Mouse (Mus musculus) brown adipose tissue, adult 24 weeks (tissue): ENCODE measurements around the gene Myo5c. TPM values are rescaled to one million over a fixed set of nuclear protein-coding genes. Genes with fewer than 3 reads are reported as not detected.

Source experiments
- H3K27ac ChIP-seq: fragments of 200-500 bp; replicated peaks from 2 replicates; pipeline ENCODE4 v1.5.1; 2012; ENCODE audit warnings: low read depth, mild to moderate bottlenecking, low read length
- H3K4me1 ChIP-seq: fragments of 200-500 bp; 2 replicates; pipeline ENCODE4 v1.6.1; 2012; ENCODE audit warnings: low read length, mixed read lengths; ENCODE audit not compliant: control insufficient read depth, insufficient read depth, insufficient read length
- H3K4me3 ChIP-seq: fragments of 200-500 bp; 2 replicates; pipeline ENCODE4 v1.5.1; 2012; ENCODE audit warnings: low read depth, mild to moderate bottlenecking, low read length, moderate library complexity; ENCODE audit not compliant: insufficient read depth
- polyA plus RNA-seq: library from polyadenylated mRNA; stranded (reverse); fragments of >200 nt; gene quantifications from 2 replicates; pipeline ENCODE4 v1.2.4, GENCODE M21; 2012; ENCODE audit not compliant: missing spikeins, insufficient read depth, insufficient read length

Myo5c gene
- polyA plus RNA-seq, 1 experiment = 18.4 TPM

- no peak overlapping the region for H3K27ac ChIP-seq
- H3K4me3 ChIP-seq = no peak overlapping the region
- no peaks in the 10 kb centered on the region for H3K4me1 ChIP-seq
These were observed 51.8 kb downstream of the Myo5c start for GRCm38 (mm10) chr9:75283636-75284035.

GRCm38 (mm10) chr9:75285363-75285762, 53.5 kb downstream of the Myo5c start:
- Histone ChIP-seq H3K4me3 (no peak overlapping the region), H3K27ac (no peak overlapping the region), H3K4me1 (no peaks in the 10 kb centered on the region)

GRCm38 (mm10) chr9:75287636-75288035, 55.8 kb downstream of the Myo5c start:
- Histone ChIP-seq H3K4me3 (no peak overlapping the region), H3K27ac (no peak overlapping the region), H3K4me1 (no peaks in the 10 kb centered on the region)

- Histone ChIP-seq H3K4me3 (no peak overlapping the region), H3K4me1 (no peaks in the 10 kb centered on the region), H3K27ac (no peak overlapping the region)
These were observed 57.7 kb downstream of the Myo5c start for GRCm38 (mm10) chr9:75289545-75289944.

GRCm38 (mm10) chr9:75299342-75299741, 67.5 kb downstream of the Myo5c start:
- H3K27ac ChIP-seq = no peak overlapping the region
- no peaks in the 10 kb centered on the region for H3K4me1 ChIP-seq
- no peak overlapping the region for H3K4me3 ChIP-seq

GRCm38 (mm10) chr9:75303033-75303432, 71.2 kb downstream of the Myo5c start:
- no peak overlapping the region for H3K4me3 ChIP-seq
- H3K27ac ChIP-seq = no peak overlapping the region

GRCm38 (mm10) chr9:75303701-75304261, 72.0 kb downstream of the Myo5c start:
- no peak overlapping the region for H3K4me3 ChIP-seq
- no peak overlapping the region for H3K27ac ChIP-seq
- no peaks in the 10 kb centered on the region for H3K4me1 ChIP-seq

More at GRCm38 (mm10) chr9:75303033-75303432, 71.2 kb downstream of the Myo5c start:
- no peaks in the 10 kb centered on the region for H3K4me1 ChIP-seq

- Histone ChIP-seq H3K4me1 (no peaks in the 10 kb centered on the region), H3K4me3 (no peak overlapping the region), H3K27ac (no peak overlapping the region)
These were observed 72.5 kb downstream of the Myo5c start for GRCm38 (mm10) chr9:75304286-75304685.

- H3K27ac ChIP-seq = no peak within 1 kb of the TSS
- no peak within 1 kb of the TSS for H3K4me3 ChIP-seq
These were observed 74.5 kb downstream of the Myo5c start, which contains the start of gene Gnb5 for GRCm38 (mm10) chr9:75306126-75306898. Gene Gnb5, plus strand, starts transcription at chr9:75306288.

GRCm38 (mm10) chr9:75307015-75307414, 75.2 kb downstream of the Myo5c start:
- no peak overlapping the region for H3K27ac ChIP-seq

More at GRCm38 (mm10) chr9:75306126-75306898, 74.5 kb downstream of the Myo5c start, which contains the start of gene Gnb5:
- no peaks in the 10 kb centered on the region for H3K4me1 ChIP-seq

GRCm38 (mm10) chr9:75308621-75309020, 76.8 kb downstream of the Myo5c start:
- H3K4me1 ChIP-seq = no peaks in the 10 kb centered on the region
- no peak overlapping the region for H3K4me3 ChIP-seq
- H3K27ac ChIP-seq = no peak overlapping the region

More at GRCm38 (mm10) chr9:75307015-75307414, 75.2 kb downstream of the Myo5c start:
- H3K4me3 ChIP-seq = no peak overlapping the region
- H3K4me1 ChIP-seq = no peaks in the 10 kb centered on the region

GRCm38 (mm10) chr9:75312008-75312407, 80.2 kb downstream of the Myo5c start:
- H3K27ac ChIP-seq = no peak overlapping the region
- H3K4me3 ChIP-seq = no peak overlapping the region
- peaks cover 3% of the 10 kb centered on the region; the same call in 1 of the 2 replicates for H3K4me1 ChIP-seq

- Histone ChIP-seq H3K27ac (no peak overlapping the region), H3K4me1 (peaks cover 3% of the 10 kb centered on the region; the same call in 1 of the 2 replicates), H3K4me3 (peak overlapping the region; percentile 16; the same call in 1 of the 2 replicates)
These were observed 81.5 kb downstream of the Myo5c start for GRCm38 (mm10) chr9:75313138-75313831.

- H3K4me3 ChIP-seq = peak overlapping the region; percentile 77
- peak overlapping the region; percentile 66 for H3K27ac ChIP-seq
- peaks cover 3% of the 10 kb centered on the region; the same call in 1 of the 2 replicates for H3K4me1 ChIP-seq
These were observed 82.2 kb downstream of the Myo5c start for GRCm38 (mm10) chr9:75313832-75314516.
